Mouse (Mus musculus): ENCODE data around the gene Syt17. TPM values are rescaled to one million over a fixed set of nuclear protein-coding genes. Genes with fewer than 3 reads are reported as not detected.
A peak's percentile ranks its signal among the peaks of the same experiment; 100 is the strongest.

The Syt17 gene
- polyA plus RNA-seq (2014; fragmentation: Nextera tagmentation; extraction: Ambion mirVana): 1.5 and 1.6 TPM in 2 replicates

DNA sequence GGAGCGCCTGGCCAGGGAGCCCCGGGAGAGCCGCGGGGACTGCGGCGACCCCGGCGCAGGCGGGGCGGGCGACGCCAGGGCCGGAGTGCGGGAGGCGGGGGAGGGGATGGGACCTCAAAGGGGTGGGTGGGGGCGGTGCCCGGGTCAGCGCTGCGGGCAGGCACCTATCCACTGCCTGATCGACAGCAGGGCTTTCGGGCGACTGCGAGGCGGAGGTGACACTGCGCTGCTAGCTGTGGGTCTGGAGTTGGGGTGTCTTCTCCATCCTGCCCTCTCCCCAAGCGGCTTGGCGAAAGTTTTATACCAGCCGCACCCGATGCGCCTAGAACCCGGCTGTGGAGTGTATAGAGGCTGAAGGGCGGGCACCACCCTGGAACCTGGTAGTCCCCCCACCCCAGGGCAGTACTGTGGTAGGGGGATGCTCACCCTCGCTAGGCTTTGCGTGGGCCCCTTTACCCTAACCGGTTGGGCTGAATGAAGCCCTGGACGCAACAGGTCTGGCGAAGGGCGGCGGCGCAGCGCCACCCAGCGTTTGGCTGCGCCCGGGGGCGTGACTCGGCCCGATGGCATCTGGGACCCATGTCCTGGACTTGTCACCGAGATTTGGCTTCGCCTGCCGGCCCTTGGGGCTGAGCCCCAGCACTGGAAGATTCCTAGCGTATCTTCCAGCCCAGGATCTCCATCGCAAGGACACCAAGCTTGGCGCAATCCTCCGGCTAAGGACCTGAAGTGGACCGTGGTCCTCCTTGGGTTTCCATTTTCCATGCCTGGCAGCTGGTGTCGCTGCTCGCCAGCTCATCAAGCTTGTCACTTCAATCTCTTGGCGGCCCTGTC is at the start of gene Syt17:
Syt17 (minus strand) TSS at position 89 of the 834 bp plus-strand sequence.
- peak within 1 kb of the TSS; percentile 63 for H3K9ac ChIP-seq (ENCODE audit: low read length)
- peak; percentile 28; the same call in 1 of the 2 replicates for ATAC-seq (ENCODE audit: insufficient number of reproducible peaks, insufficient read depth, low FRiP score, low read depth)
- no peak within 1 kb of the TSS for H3K27ac ChIP-seq (replicated peaks in 1 of 2; ENCODE audit: control insufficient read depth in 1 of 2, insufficient read depth in 1 of 2, low read depth in 2 of 2, low read length in 2 of 2)

DNA sequence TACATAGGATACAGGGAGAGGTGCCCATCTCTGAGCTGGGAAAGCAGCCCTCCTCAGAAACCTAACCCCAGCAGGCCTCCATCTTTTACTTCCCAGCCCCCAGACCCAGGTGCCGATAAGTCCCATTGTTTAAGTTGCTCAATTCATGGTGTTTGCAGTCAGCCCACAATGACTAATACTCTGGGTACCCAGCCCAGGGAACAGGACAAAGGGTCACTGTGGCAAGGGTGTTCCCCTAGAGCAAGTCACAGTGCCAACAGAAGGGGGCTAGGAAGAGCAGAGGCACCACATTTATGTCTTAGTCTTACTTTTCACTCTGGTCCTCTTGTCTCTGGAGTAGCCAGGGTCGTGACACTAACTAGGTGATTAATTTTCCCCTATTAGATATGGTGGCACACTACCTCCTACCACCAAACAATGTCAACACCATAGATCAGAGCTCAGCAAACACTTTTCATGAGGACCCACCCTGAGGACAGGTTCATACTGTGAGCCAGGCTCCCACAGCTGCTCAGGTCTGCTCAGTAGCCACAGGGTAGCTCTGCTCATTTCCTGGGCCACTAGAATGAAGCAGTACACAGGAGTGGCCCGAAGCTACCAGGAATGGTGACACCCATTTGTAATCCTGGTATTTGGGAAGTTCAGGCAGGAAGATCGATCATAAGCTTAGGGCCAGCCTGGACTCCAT is 47.0 kb upstream of the Syt17 start:
- Histone ChIP-seq H3K27ac (replicated peaks in 1 of 2; ENCODE audit: control insufficient read depth in 1 of 2, insufficient read depth in 1 of 2, low read depth in 2 of 2, low read length in 2 of 2) (no peak overlapping the region), H3K4me3 (ENCODE audit: control insufficient read depth in 1 of 2, insufficient read depth in 1 of 2, low read depth in 1 of 2, low read length in 2 of 2) (no peak overlapping the region), H3K4me2 (ENCODE audit: low read length) (no peak overlapping the region), H3K36me3 (ENCODE audit: control insufficient read depth, insufficient read depth, low read length) (0 out of 2 replicates have a peak, but pooled peaks cover 5% of the 10 kb centered on the region), H3K9me3 (ENCODE audit: control insufficient read depth, low read length) (no peaks in the 10 kb centered on the region), H3K4me1 (ENCODE audit: control insufficient read depth in 2 of 2, insufficient read depth in 2 of 2, low read length in 2 of 2) (peaks cover 0 to 12% of the 10 kb centered on the region in 2 experiments; a peak in 1 of 4 replicates), H3K9ac (ENCODE audit: low read length) (no peak overlapping the region), H3K27me3 (ENCODE audit: control insufficient read depth, insufficient read depth, low read length) (peaks cover 14% of the 10 kb centered on the region)
- 79% methylated on average over 4 of the region's 4 CpGs for WGBS
- no peak for ATAC-seq (ENCODE audit: insufficient number of reproducible peaks, insufficient read depth, low FRiP score, low read depth)

More for the DNA sequence above, at the start of gene Syt17:
- Histone ChIP-seq H3K4me2 (ENCODE audit: low read length) (peak within 1 kb of the TSS; percentile 98), H3K9me3 (ENCODE audit: control insufficient read depth, low read length) (no peaks in the 10 kb centered on the region), H3K36me3 (ENCODE audit: control insufficient read depth, insufficient read depth, low read length) (no peaks in the 10 kb centered on the region), H3K4me1 (ENCODE audit: control insufficient read depth in 2 of 2, insufficient read depth in 2 of 2, low read length in 2 of 2) (peaks cover 11 to 17% of the 10 kb centered on the region in 2 experiments), H3K4me3 (ENCODE audit: control insufficient read depth in 1 of 2, insufficient read depth in 1 of 2, low read depth in 1 of 2, low read length in 2 of 2) (peak within 1 kb of the TSS; percentile 51 to 62), H3K27me3 (ENCODE audit: control insufficient read depth, insufficient read depth, low read length) (peaks cover 46% of the 10 kb centered on the region)
- under 1% methylated on average over 55 of the region's 58 CpGs for WGBS

DNA sequence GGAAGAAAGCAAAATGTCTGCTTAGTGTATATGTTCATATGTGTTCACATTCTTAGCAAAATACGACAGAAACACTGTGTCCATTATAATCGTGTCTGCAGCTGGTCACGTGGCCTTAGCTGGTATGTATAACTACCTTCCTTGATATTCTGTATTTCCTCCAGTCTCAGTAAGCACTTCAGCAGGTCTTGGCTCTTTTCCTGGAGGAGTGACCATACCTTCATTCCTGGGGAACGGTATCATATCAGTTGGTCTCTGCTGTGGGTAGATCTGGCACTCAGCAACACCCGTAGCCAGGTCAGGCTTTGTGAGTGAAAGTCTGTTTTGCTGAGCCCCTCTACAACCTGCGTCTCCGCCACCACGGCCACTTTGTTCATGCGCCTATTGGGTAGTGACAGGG is 45.9 kb upstream of the Syt17 start:
- no peak overlapping the region for H3K4me3 ChIP-seq (ENCODE audit: control insufficient read depth in 1 of 2, insufficient read depth in 1 of 2, low read depth in 1 of 2, low read length in 2 of 2)
- no peak overlapping the region for H3K9ac ChIP-seq (ENCODE audit: low read length)
- 56% methylated on average over 9 of the region's 9 CpGs for WGBS
- peaks cover 17% of the 10 kb centered on the region for H3K27me3 ChIP-seq (ENCODE audit: control insufficient read depth, insufficient read depth, low read length)
- no peak overlapping the region for H3K4me2 ChIP-seq (ENCODE audit: low read length)
- no peak overlapping the region for H3K27ac ChIP-seq (replicated peaks in 1 of 2; ENCODE audit: control insufficient read depth in 1 of 2, insufficient read depth in 1 of 2, low read depth in 2 of 2, low read length in 2 of 2)
- peaks cover 12% of the 10 kb centered on the region; the same call in 1 of the 2 replicates for H3K36me3 ChIP-seq (ENCODE audit: control insufficient read depth, insufficient read depth, low read length)
- H3K4me1 ChIP-seq (ENCODE audit: control insufficient read depth in 2 of 2, insufficient read depth in 2 of 2, low read length in 2 of 2): peaks cover 0 to 18% of the 10 kb centered on the region in 2 experiments; a peak in 3 of 4 replicates
- no peaks in the 10 kb centered on the region for H3K9me3 ChIP-seq (ENCODE audit: control insufficient read depth, low read length)
- ATAC-seq (ENCODE audit: insufficient number of reproducible peaks, insufficient read depth, low FRiP score, low read depth): no peak

DNA sequence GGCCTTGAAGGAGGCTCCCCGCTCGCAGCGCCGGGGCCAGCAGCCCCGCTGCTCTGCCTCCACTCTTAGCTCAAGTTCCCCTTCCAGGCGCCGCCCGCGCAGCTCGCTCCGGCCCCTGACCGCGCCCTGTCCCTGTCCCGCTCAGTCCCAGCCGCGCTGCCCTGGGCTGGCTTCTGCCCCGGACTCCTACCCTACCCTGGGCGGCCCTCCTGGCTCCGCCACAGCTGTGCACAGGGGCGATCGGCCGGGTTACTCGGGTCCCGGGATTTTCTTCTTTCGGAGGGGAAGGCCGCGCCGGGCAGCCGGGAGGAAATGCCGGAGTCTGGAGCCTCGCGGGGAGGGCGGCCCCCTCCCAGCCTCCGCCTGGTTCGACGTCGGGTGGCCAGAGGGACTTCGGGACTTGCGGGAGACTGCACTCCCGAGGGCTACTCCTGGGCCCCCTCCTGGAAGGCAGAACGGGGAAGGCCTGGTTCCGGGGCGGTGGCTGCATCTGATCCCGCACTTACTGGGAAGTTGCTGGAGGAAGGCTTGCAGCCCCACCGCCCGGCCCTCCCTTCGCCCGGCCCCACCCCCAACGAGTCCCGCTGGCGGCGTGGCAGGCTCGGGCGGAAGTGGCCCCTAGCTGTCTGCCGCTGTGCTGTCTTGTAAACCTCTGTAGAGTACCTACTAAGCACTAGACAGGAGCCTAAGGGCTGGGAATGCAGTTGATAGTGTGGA is 43.6 kb upstream of the Syt17 start, which contains the start of gene Itpripl2:
Itpripl2 (minus strand) TSS at position 545 of the 717 bp plus-strand sequence.
- Histone ChIP-seq H3K9me3 (ENCODE audit: control insufficient read depth, low read length) (no peaks in the 10 kb centered on the region), H3K4me2 (ENCODE audit: low read length) (peak within 1 kb of the TSS; percentile 89), H3K27me3 (ENCODE audit: control insufficient read depth, insufficient read depth, low read length) (peaks cover 17% of the 10 kb centered on the region), H3K9ac (ENCODE audit: low read length) (peak within 1 kb of the TSS; percentile 93), H3K36me3 (ENCODE audit: control insufficient read depth, insufficient read depth, low read length) (peaks cover 18% of the 10 kb centered on the region), H3K4me1 (ENCODE audit: control insufficient read depth in 2 of 2, insufficient read depth in 2 of 2, low read length in 2 of 2) (peaks cover 4 to 33% of the 10 kb centered on the region in 2 experiments), H3K27ac (replicated peaks in 1 of 2; ENCODE audit: control insufficient read depth in 1 of 2, insufficient read depth in 1 of 2, low read depth in 2 of 2, low read length in 2 of 2) (peak within 1 kb of the TSS; percentile 74 to 89), H3K4me3 (ENCODE audit: control insufficient read depth in 1 of 2, insufficient read depth in 1 of 2, low read depth in 1 of 2, low read length in 2 of 2) (peak within 1 kb of the TSS; percentile 76 to 83)
- peak; percentile 77 for ATAC-seq (ENCODE audit: insufficient number of reproducible peaks, insufficient read depth, low FRiP score, low read depth)
- 1% methylated on average over 53 of the region's 55 CpGs for WGBS

DNA sequence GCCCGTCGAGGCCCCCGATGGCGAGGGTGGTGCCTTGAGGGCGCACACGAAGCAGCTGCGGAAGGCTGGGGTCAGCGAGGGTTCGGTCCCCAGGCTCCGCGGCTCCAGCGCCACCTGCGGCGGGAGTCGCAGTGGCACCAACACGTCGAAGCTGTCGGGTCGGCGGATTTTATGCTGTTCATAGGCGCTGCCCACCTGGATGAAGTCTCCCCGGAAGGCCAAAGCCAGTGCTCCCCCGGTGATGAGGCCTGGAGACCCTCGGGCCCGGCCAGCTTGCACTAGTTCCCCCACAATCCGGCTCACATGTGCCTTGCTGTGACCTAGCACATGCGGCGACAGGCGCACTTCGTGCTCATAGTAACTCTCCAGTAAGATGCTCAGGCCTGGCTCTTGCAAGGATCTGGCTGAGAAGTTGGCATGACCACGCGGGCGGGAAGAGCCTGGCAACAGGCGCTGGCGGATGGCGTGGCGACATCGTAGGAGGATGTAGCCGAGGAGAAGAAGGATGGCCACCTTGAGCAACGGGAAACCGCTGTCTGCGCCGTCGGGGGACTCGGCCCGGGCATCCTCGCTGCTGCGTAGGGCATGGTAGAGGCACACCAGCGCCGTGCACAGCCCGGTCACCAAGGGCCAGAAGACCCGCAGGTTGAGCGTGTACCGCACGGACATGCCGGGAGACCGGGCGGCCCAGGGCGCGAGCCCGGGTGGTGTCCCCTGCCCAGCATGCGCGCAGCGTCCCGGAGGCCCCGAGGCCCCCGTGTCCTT is 42.8 kb upstream of the Syt17 start:
- no peaks in the 10 kb centered on the region for H3K9me3 ChIP-seq (ENCODE audit: control insufficient read depth, low read length)
- peaks cover 4 to 33% of the 10 kb centered on the region in 2 experiments for H3K4me1 ChIP-seq (ENCODE audit: control insufficient read depth in 2 of 2, insufficient read depth in 2 of 2, low read length in 2 of 2)
- peak overlapping the region; percentile 93 for H3K9ac ChIP-seq (ENCODE audit: low read length)
- peaks cover 17% of the 10 kb centered on the region for H3K27me3 ChIP-seq (ENCODE audit: control insufficient read depth, insufficient read depth, low read length)
- ATAC-seq (ENCODE audit: insufficient number of reproducible peaks, insufficient read depth, low FRiP score, low read depth): peak; percentile 48; the same call in 1 of the 2 replicates
- H3K4me3 ChIP-seq (ENCODE audit: control insufficient read depth in 1 of 2, insufficient read depth in 1 of 2, low read depth in 1 of 2, low read length in 2 of 2): peak overlapping the region; percentile 76 to 83
- peak overlapping the region; percentile 74 to 89 for H3K27ac ChIP-seq (replicated peaks in 1 of 2; ENCODE audit: control insufficient read depth in 1 of 2, insufficient read depth in 1 of 2, low read depth in 2 of 2, low read length in 2 of 2)
- H3K4me2 ChIP-seq (ENCODE audit: low read length): peak overlapping the region; percentile 89
- H3K36me3 ChIP-seq (ENCODE audit: control insufficient read depth, insufficient read depth, low read length): peaks cover 18% of the 10 kb centered on the region
- 3% methylated on average over 67 of the region's 67 CpGs for WGBS

DNA sequence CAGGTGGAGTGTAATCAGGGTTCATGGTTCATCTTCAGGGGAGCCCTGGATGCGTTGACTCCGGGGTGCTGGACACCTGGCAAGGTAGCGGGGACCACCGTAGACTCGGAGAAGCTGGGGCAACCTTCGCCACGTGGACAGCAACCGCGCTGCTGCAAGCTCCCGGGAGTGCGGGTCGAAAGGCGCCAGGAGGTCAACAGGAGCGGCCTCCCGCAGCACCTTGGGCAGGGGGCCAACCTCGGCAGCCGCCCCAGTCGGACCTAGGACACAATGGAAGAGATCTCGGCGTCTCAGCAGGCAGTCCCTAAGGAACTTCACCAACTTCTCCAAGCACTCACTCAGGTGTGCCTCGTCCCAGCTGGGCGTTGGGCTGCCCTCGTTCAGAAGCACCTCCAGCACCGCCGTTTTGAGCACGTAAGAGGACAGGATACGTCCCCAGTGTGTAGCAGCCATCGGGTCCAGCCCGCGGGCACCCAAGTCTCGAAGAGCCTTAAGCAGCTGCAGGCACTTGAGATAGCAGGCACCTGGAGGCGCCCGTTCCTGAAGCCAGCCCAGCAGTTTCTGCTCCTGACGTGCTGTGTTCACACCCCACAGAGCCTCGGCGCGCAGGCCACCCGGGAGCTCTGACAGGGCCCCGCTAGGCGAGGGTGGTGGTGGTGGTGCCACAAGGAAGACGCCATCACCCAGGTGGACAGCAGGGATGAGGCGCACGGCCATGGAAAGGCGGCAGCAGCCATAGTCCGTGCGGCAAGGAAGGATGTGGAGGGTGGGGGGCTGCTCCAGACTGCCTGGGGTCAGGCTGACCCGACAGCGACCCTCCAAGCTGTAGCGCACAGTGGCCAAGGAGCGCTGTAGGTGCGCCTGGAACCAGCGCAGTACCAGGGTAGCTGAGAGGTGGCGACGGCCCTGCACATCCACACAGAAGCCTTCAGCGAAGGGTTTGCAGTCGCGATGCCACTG is 42.0 kb upstream of the Syt17 start:
- Histone ChIP-seq H3K27ac (replicated peaks in 1 of 2; ENCODE audit: control insufficient read depth in 1 of 2, insufficient read depth in 1 of 2, low read depth in 2 of 2, low read length in 2 of 2) (peak overlapping the region in 1 of 2 experiments; percentile 89; a peak in 1 of 4 replicates), H3K9ac (ENCODE audit: low read length) (peak overlapping the region; percentile 93), H3K4me1 (ENCODE audit: control insufficient read depth in 2 of 2, insufficient read depth in 2 of 2, low read length in 2 of 2) (peaks cover 4 to 33% of the 10 kb centered on the region in 2 experiments), H3K27me3 (ENCODE audit: control insufficient read depth, insufficient read depth, low read length) (peaks cover 14% of the 10 kb centered on the region), H3K36me3 (ENCODE audit: control insufficient read depth, insufficient read depth, low read length) (peaks cover 26% of the 10 kb centered on the region), H3K4me3 (ENCODE audit: control insufficient read depth in 1 of 2, insufficient read depth in 1 of 2, low read depth in 1 of 2, low read length in 2 of 2) (peak overlapping the region; percentile 76 to 83), H3K9me3 (ENCODE audit: control insufficient read depth, low read length) (no peaks in the 10 kb centered on the region), H3K4me2 (ENCODE audit: low read length) (peak overlapping the region; percentile 89)
- 26% methylated on average over 57 of the region's 57 CpGs for WGBS
- ATAC-seq (ENCODE audit: insufficient number of reproducible peaks, insufficient read depth, low FRiP score, low read depth): no peak
